Mouse (Mus musculus) G1E (cell line): ENCODE data around the gene Maml3. TPM values are rescaled to one million over a fixed set of nuclear protein-coding genes. Genes with fewer than 3 reads are reported as not detected.

Source experiments
- ATAC-seq: 2 replicates; pipeline ENCODE4 v1.8.0; 2016; ENCODE audit warnings: mild to moderate bottlenecking; ENCODE audit not compliant: insufficient number of reproducible peaks, poor library complexity, low FRiP score, severe bottlenecking; ENCODE audit errors: extremely low read depth
- DNase-seq: peaks from one replicate; pipeline ENCODE4 v3.0.0; 2012; ENCODE audit warnings: low spot score
- H3K27me3 ChIP-seq: 2 replicates; pipeline ENCODE4 v1.6.1; 2012; ENCODE audit warnings: mild to moderate bottlenecking, low read length, inconsistent platforms; ENCODE audit not compliant: insufficient read depth
- H3K36me3 ChIP-seq: replicated peaks from 2 replicates; pipeline ENCODE3; 2012; ENCODE audit warnings: mild to moderate bottlenecking, inconsistent platforms
- H3K4me1 ChIP-seq: 2 replicates; pipeline ENCODE4 v1.6.1; 2012; ENCODE audit warnings: low read depth, low read length, inconsistent platforms, mixed read lengths; ENCODE audit not compliant: insufficient read depth
- H3K4me3 ChIP-seq: 2 replicates; pipeline ENCODE4 v1.5.1; 2012; ENCODE audit warnings: low read depth, mild to moderate bottlenecking, inconsistent platforms, low read length, moderate library complexity, mixed read lengths
- H3K9me3 ChIP-seq: replicated peaks from 2 replicates; pipeline ENCODE4 v1.6.1; 2012; ENCODE audit warnings: inconsistent platforms
- CTCF ChIP-seq: IDR thresholded peaks from 2 replicates; pipeline ENCODE4 v1.5.1; 2012; ENCODE audit warnings: low read depth, low read length, inconsistent platforms, mixed read lengths
- GATA1 ChIP-seq: IDR thresholded peaks from 2 replicates; pipeline ENCODE4 v1.6.1; 2012; ENCODE audit warnings: borderline replicate concordance, low read length, inconsistent platforms, mixed read lengths
- GATA2 ChIP-seq: IDR thresholded peaks from 2 replicates; pipeline ENCODE4 v1.6.1; 2012; ENCODE audit warnings: low read depth, low read length, inconsistent platforms, borderline replicate concordance
- POLR2AphosphoS5 ChIP-seq: IDR thresholded peaks from 2 replicates; pipeline ENCODE4 v1.6.1; 2012; ENCODE audit warnings: low read depth, low read length, inconsistent platforms; ENCODE audit not compliant: insufficient replicate concordance
- TAL1 ChIP-seq: conservative IDR thresholded peaks from 2 replicates; pipeline ENCODE4 v1.6.1; 2012; ENCODE audit warnings: low read depth, low read length, inconsistent platforms, mixed read lengths
- polyA plus RNA-seq: library from polyadenylated mRNA; stranded (reverse); fragments of >175 nt; gene quantifications from 2 replicates; pipeline ENCODE4 v1.2.3, GENCODE M21; 2012
- total RNA-seq, 2 experiments: library from RNA; stranded (forward) in 1 of 2; stranded (reverse) in 1 of 2; fragments of 200-1000 nt in 1 of 2; fragments of >200 nt in 1 of 2; fragmentation: Nextera tagmentation in 1 of 2; gene quantifications; 2 replicates each; pipeline ENCODE4 v1.2.3; 2014 to 2017

Gene Maml3
- total and polyA plus RNA-seq, 3 experiments: 0.01 to 0.49 TPM; not detected in 1

DNA sequence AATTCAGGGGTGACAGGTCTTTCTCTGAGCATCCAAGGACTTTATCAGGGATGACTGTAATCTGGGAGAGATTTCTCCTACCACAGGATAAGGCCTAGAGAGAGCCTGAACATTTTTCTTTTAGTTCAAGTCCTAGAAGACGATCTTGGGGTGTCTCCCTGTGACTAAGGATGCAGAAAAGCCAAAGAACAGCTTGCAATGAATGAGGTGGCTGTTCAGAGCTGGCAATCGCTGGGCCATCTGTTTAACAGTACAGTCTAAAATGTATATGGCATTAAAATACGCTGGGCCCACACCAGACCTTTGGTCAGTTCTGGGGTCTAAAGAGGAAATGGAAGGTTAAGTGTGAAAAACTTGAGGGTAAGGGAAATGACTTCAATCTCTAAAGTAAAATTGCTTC is 377.4 kb downstream of the Maml3 start:
- no peak for ATAC-seq
- peaks cover 57% of the 10 kb centered on the region for H3K4me1 ChIP-seq
- no peaks in the 10 kb centered on the region for H3K36me3 ChIP-seq
- no peak for DNase-seq
- no peak for TF ChIP-seq GATA2
- TF ChIP-seq GATA1: no peak
- no peak for TF ChIP-seq TAL1
- TF ChIP-seq POLR2AphosphoS5: no peak
- no peak for TF ChIP-seq CTCF
- H3K4me3 ChIP-seq: no peak overlapping the region
- H3K9me3 ChIP-seq: no peaks in the 10 kb centered on the region
- H3K27me3 ChIP-seq: no peaks in the 10 kb centered on the region

- TF ChIP-seq CTCF (no peak), GATA2 (no peak), TAL1 (no peak), POLR2AphosphoS5 (no peak), GATA1 (no peak)
- Histone ChIP-seq H3K4me3 (no peak overlapping the region), H3K4me1 (peaks cover 50% of the 10 kb centered on the region), H3K9me3 (no peaks in the 10 kb centered on the region), H3K36me3 (no peaks in the 10 kb centered on the region), H3K27me3 (0 out of 2 replicates have a peak, but pooled peaks cover 5% of the 10 kb centered on the region)
- ATAC-seq (no peak), DNase-seq (no peak)
These were observed 378.6 kb downstream of the Maml3 start for GRCm38 (mm10) chr3:51726257-51726656.

DNA sequence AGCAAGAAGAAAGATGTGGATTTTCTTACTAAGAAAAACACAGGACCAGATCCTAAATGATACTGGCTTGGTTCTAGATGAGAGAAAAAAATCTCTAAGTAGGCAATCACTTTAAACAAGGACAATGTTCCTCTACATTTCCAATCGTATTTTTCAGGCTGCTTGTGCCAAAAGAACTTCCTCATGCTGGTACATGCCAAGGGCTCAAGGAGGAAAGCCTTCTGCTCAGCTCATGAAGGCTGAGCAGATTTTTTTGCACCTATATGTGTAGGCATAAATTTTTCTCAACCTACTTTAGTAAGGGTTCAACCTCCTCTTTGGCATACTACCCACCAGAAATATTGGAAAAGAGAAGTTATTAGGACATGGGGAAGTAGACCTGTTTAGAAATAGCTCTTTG is 384.9 kb downstream of the Maml3 start:
- Histone ChIP-seq H3K27me3 (0 out of 2 replicates have a peak, but pooled peaks cover 5% of the 10 kb centered on the region), H3K9me3 (no peaks in the 10 kb centered on the region), H3K4me3 (no peak overlapping the region), H3K36me3 (no peaks in the 10 kb centered on the region), H3K4me1 (no peaks in the 10 kb centered on the region)
- DNase-seq: no peak
- TF ChIP-seq GATA1 (no peak), POLR2AphosphoS5 (no peak), GATA2 (no peak), CTCF (no peak), TAL1 (no peak)
- no peak for ATAC-seq

DNA sequence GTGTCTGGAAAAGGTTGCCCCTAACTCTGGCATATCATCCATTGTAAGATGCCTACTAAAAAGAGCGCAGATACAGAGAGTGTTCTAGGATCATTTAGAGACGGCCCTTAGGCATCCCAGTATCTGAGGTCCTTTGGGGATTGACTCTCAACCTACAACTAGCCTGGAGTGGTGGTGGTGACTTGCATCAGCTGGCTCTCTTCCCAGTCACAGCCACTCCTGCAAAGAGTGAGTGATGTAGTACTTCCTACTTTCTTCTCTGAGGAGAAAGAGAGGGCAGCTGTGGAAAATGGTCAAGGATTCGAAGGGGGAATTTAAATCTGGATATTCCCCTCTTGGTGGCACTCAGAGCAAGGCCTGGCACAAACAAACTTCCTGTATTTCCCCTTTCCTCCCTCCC is 385.5 kb downstream of the Maml3 start:
- H3K4me1 ChIP-seq: peaks cover 4% of the 10 kb centered on the region; the same call in 1 of the 2 replicates
- H3K4me3 ChIP-seq: no peak overlapping the region
- H3K27me3 ChIP-seq: 0 out of 2 replicates have a peak, but pooled peaks cover 5% of the 10 kb centered on the region
- H3K9me3 ChIP-seq: no peaks in the 10 kb centered on the region
- no peaks in the 10 kb centered on the region for H3K36me3 ChIP-seq
- ATAC-seq: no peak
- TF ChIP-seq TAL1 (no peak), CTCF (no peak), GATA2 (no peak), POLR2AphosphoS5 (no peak), GATA1 (no peak)
- no peak for DNase-seq

GRCm38 (mm10) chr3:51717909-51718308 is 387.0 kb downstream of the Maml3 start:
- DNase-seq: no peak
- peaks cover 6% of the 10 kb centered on the region; the same call in 1 of the 2 replicates for H3K4me1 ChIP-seq
- no peak for ATAC-seq
- TF ChIP-seq TAL1: no peak
- no peak for TF ChIP-seq GATA1
- TF ChIP-seq POLR2AphosphoS5: no peak
- TF ChIP-seq GATA2: no peak
- no peak for TF ChIP-seq CTCF
- no peak overlapping the region for H3K4me3 ChIP-seq
- H3K27me3 ChIP-seq: 0 out of 2 replicates have a peak, but pooled peaks cover 5% of the 10 kb centered on the region
- H3K9me3 ChIP-seq: no peaks in the 10 kb centered on the region
- no peaks in the 10 kb centered on the region for H3K36me3 ChIP-seq

DNA sequence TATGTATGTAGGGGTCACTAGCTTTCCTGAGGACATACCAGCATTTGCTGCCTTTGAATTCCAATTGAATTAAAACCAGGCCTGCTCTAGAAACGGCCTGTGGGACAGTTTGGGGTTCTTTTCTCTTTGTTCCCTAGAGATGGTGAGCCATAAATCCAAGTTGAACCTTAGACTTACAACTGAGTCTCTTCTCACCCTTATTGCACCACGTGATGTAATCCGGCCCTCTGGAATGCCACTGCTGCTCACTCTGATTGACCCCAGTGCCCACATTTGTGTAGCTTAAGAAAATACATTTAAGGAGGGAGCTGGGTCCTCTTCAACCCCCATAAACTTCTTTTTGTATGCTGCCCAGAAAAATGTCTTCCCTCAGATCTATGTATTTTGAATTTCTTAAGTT is 387.4 kb downstream of the Maml3 start:
- H3K9me3 ChIP-seq: no peaks in the 10 kb centered on the region
- TF ChIP-seq POLR2AphosphoS5 (no peak), GATA2 (no peak), CTCF (no peak), TAL1 (no peak), GATA1 (no peak)
- ATAC-seq: no peak

GRCm38 (mm10) chr3:51714469-51714868 is 390.4 kb downstream of the Maml3 start:
- no peak for TF ChIP-seq CTCF
- no peak for TF ChIP-seq GATA2
- TF ChIP-seq TAL1: no peak
- no peak for TF ChIP-seq GATA1
- TF ChIP-seq POLR2AphosphoS5: no peak
- Histone ChIP-seq H3K4me3 (no peak overlapping the region), H3K9me3 (no peaks in the 10 kb centered on the region), H3K36me3 (no peaks in the 10 kb centered on the region), H3K4me1 (peaks cover 12% of the 10 kb centered on the region), H3K27me3 (no peaks in the 10 kb centered on the region)
- ATAC-seq (no peak), DNase-seq (no peak)

More for the DNA sequence above, 387.4 kb downstream of the Maml3 start:
- peaks cover 7% of the 10 kb centered on the region; the same call in 1 of the 2 replicates for H3K4me1 ChIP-seq
- no peaks in the 10 kb centered on the region for H3K36me3 ChIP-seq
- H3K27me3 ChIP-seq: 0 out of 2 replicates have a peak, but pooled peaks cover 5% of the 10 kb centered on the region
- no peak overlapping the region for H3K4me3 ChIP-seq
- DNase-seq: no peak
